Mouse (Mus musculus) thymus, postnatal 10 days (tissue): ENCODE measurements around the gene Tcl1.
"Not testable (repeated sequence)": the region's sequence is repeated elsewhere in the genome, so short reads cannot be mapped to it uniquely, and the experiment has no call there.

Source experiments
- DNase-seq, 2 experiments: peaks; one replicate each; pipeline ENCODE4 v3.0.0; 2021; ENCODE audit warnings: low spot score in 2 of 2

The Tcl1 gene

GRCm38 (mm10) chr12:105181040-105181644 lies 41.5 kb downstream of the Tcl1 start:
- not testable (repeated sequence) for DNase-seq

- not testable (repeated sequence) for DNase-seq
Measured at GRCm38 (mm10) chr12:105176044-105176443, 46.5 kb downstream of the Tcl1 start, which contains the start of gene Tcl1b5. Gene Tcl1b5, plus strand, starts transcription at chr12:105176344.

- DNase-seq: peak; percentile 9 to 62
Measured at GRCm38 (mm10) chr12:105174318-105174717, 48.3 kb downstream of the Tcl1 start.

GRCm38 (mm10) chr12:105173366-105173765 lies 49.2 kb downstream of the Tcl1 start:
- DNase-seq: no peak
